Mouse (Mus musculus) stomach, postnatal 0 days (tissue): ENCODE results near the gene Vrk3. TPM values are rescaled to one million over a fixed set of nuclear protein-coding genes. Genes with fewer than 3 reads are reported as not detected.

Source experiments
- ATAC-seq: fragments of 200-750 bp; cut with Nextera tagmentation; 2 replicates; pipeline ENCODE4 v1.8.0; 2017; ENCODE audit not compliant: low FRiP score, low TSS enrichment
- DNase-seq: peaks from one replicate; pipeline ENCODE4 v3.0.0-alpha.2; 2016; ENCODE audit warnings: low spot score
- H3K27ac ChIP-seq: fragments of 300-500 bp; sonication (generic); replicated peaks from 2 replicates; pipeline ENCODE4 v1.5.1; 2014; ENCODE audit warnings: mild to moderate bottlenecking, control low read depth
- H3K27me3 ChIP-seq: fragments of 300-500 bp; sonication (generic); 2 replicates; pipeline ENCODE4 v1.6.1; 2014; ENCODE audit warnings: low read length; ENCODE audit not compliant: control insufficient read depth, insufficient read depth
- H3K36me3 ChIP-seq: fragments of 300-500 bp; sonication (generic); 2 replicates; pipeline ENCODE4 v1.6.1; 2014; ENCODE audit warnings: low read length, mixed read lengths; ENCODE audit not compliant: control insufficient read depth, insufficient read depth
- H3K4me1 ChIP-seq: fragments of 300-500 bp; sonication (generic); replicated peaks from 2 replicates; pipeline ENCODE4 v1.6.1; 2014; ENCODE audit warnings: antibody characterized with exemption; ENCODE audit not compliant: control insufficient read depth, insufficient read depth
- H3K4me2 ChIP-seq: fragments of 300-500 bp; sonication (generic); replicated peaks from 2 replicates; pipeline ENCODE4 v1.6.1; 2014; ENCODE audit warnings: low read depth, mild to moderate bottlenecking, control low read depth, moderate library complexity
- H3K4me3 ChIP-seq: fragments of 300-500 bp; sonication (generic); 2 replicates; pipeline ENCODE4 v1.5.1; 2014; ENCODE audit warnings: low read depth, low read length, control low read depth
- H3K9ac ChIP-seq: fragments of 300-500 bp; sonication (generic); 2 replicates; pipeline ENCODE4 v1.6.1; 2014; ENCODE audit warnings: mild to moderate bottlenecking, low read length, control low read depth, mixed read lengths
- H3K9me3 ChIP-seq: fragments of 300-500 bp; sonication (generic); 2 replicates; pipeline ENCODE4 v1.6.1; 2016; ENCODE audit warnings: low read length; ENCODE audit not compliant: control insufficient read depth
- CTCF ChIP-seq: IDR thresholded peaks from 2 replicates; pipeline ENCODE4 v1.5.1; 2016; ENCODE audit warnings: antibody characterized with exemption, low read depth, mild to moderate bottlenecking, moderate library complexity
- EP300 ChIP-seq: optimal IDR thresholded peaks from 2 replicates; pipeline ENCODE3; 2016; ENCODE audit warnings: antibody characterized with exemption
- WGBS: fragments of 180-500 bp; shearing (Covaris S2); extraction: QIAGEN DNeasy Blood & Tissue Kit; methylation state at CpG from one replicate; pipeline ENCODE4 v1.1.7; 2014; 5-methylcytosine and 5-hydroxymethylcytosine counted together
- polyA plus RNA-seq: library from polyadenylated mRNA; unstranded; fragments of >200 nt; fragmentation: Nextera tagmentation; extraction: Ambion mirVana; gene quantifications from 2 replicates; pipeline ENCODE4 v1.2.1, GENCODE M21; 2015

The Vrk3 gene
- polyA plus RNA-seq, 1 experiment from 2014 or later, result 21.7 TPM

DNA sequence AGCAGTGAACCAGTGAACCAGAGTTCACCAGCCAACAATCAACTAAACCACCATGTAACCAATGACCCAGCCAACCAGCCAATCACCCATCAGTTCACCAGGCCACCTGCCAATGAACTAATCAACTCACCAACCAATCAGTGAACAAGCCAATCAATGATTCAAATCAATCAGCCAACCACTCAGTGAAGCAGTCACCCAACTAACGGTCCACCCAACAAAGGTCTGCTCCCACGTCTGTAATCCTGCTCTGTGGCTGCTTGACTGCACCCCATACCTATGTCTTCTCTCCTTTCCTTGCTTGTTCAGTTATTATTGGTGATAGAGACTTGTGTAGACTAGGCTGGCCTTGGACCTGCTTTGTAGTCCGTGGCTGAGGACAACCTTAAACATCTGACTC, 65.8 kb downstream of the Vrk3 start:
- ATAC-seq, result no peak
- 96% methylated on average over 3 of the region's 3 CpGs for WGBS

DNA sequence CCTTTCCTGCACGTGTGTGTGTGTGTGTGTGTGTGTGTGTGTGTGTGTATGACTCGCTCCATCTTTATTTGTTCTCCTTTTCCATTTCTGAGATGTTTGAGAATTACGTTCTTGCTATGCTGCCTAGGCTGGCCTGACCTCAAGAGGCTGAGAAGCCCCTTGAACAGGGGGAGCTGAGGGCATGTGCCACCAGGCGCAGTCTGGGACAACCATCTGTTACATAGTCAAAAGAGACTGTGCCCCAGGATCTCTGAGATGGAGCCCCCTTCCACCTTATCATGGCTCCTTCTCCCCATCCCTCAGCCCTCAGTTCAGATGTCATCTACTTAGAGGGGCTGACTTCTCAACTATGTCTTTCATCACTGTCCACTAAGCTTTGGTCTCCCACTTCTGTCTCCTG, 66.2 kb downstream of the Vrk3 start:
- TF ChIP-seq CTCF (no peak), EP300 (no peak)
- Histone ChIP-seq H3K36me3 (no peaks in the 10 kb centered on the region), H3K27ac (no peak overlapping the region), H3K4me3 (no peak overlapping the region), H3K9ac (no peak overlapping the region), H3K27me3 (no peaks in the 10 kb centered on the region), H3K9me3 (no peaks in the 10 kb centered on the region), H3K4me1 (peaks cover 16% of the 10 kb centered on the region), H3K4me2 (no peak overlapping the region)
- 84% methylated on average over 4 of the region's 4 CpGs for WGBS
- DNase-seq, result peak; percentile 11
- no peak for ATAC-seq

More for the DNA sequence above, 65.8 kb downstream of the Vrk3 start:
- no peak for DNase-seq
- H3K9me3 ChIP-seq, result no peaks in the 10 kb centered on the region
- no peak overlapping the region for H3K4me2 ChIP-seq
- H3K27me3 ChIP-seq, result no peaks in the 10 kb centered on the region
- peaks cover 16% of the 10 kb centered on the region for H3K4me1 ChIP-seq
- TF ChIP-seq EP300, result no peak
- TF ChIP-seq CTCF, result no peak
- no peak overlapping the region for H3K4me3 ChIP-seq
- no peak overlapping the region for H3K9ac ChIP-seq
- H3K36me3 ChIP-seq, result no peaks in the 10 kb centered on the region
- no peak overlapping the region for H3K27ac ChIP-seq

DNA sequence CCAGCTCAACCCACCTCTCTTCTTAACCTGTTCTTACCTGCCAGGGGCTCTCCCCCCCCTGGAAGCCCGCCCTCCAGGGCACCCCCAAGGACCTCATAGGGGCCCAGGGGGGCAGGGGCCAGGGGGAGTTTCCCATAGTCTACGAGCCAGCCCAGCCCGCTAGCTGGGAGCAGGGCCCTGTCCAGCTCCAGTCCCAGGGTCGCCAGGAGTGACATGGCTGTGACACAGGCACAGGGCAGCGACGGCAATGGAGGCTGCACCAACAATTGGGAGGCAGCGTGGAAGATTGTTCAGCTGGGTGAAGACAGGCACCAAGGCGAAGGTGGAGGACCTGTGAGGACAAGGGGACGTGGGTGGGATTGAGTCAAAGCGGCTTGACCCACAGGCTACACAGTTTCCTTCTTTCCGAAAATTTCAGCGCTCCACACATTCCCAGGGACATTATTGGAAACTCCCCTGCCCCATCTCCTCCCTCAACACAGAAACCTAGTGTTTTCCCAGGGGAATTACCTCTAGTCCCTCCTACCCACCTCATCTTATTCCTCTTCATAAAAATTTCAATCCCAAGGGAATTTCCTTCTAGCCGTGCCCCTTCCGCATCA, 66.8 kb downstream of the Vrk3 start:
- DNase-seq (peak; percentile 21), ATAC-seq (no peak)
- WGBS, result 36% methylated on average over 14 of the region's 14 CpGs
- Histone ChIP-seq H3K4me2 (peak overlapping the region; percentile 80), H3K4me3 (peak overlapping the region; percentile 82), H3K4me1 (peaks cover 16% of the 10 kb centered on the region), H3K9me3 (no peaks in the 10 kb centered on the region), H3K9ac (peak overlapping the region; percentile 48), H3K27me3 (no peaks in the 10 kb centered on the region), H3K36me3 (no peaks in the 10 kb centered on the region), H3K27ac (peak overlapping the region; percentile 98; the same call in 1 of the 2 replicates)
- TF ChIP-seq EP300, result no peak

DNA sequence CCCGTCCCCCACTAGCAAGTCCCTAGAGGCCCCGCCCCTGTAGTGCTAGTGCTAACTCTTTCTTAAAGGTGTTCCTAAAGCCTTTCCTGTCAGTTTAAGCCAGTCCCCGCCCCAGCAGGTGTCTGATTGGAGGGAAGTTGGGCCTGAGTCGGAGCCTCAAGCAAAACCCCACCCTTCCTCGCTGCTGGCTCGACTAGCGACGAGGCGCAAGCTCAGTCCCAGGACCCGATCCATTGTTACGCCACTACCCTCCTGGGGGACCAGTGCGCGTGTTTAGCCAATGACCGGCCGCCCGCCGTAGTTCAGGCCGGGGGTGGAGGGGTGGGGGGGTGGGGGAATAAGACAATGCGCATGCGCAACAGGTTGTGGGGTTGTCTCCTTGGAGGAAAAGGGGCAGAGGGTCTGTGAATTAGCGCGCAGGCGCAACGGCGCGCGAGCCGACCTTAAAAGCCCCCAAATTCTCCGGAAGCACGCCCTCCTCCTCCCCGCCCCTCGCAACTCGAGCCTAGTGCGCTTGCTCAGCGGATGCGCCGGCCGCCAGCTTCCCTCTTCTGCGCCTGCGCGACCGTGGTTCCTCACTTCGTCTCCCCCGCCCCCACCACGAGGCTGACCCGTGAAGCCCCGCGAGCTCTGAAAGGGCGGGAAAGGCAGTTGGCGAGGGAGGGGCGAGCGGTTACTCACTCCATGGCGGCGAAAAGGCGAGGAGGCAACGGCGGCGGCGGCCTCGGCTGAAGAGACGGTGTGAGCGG, 67.7 kb downstream of the Vrk3 start, which contains the start of the genes Nup62 and Il4i1:
TSS of gene Nup62 (plus strand) at position 368 of the 749 bp plus-strand sequence.
TSS of gene Il4i1 (plus strand) at position 667 of the 749 bp plus-strand sequence.
- peak; percentile 24; the same call in 1 of the 2 replicates for TF ChIP-seq CTCF
- no peak for TF ChIP-seq EP300
- DNase-seq, result peak; percentile 98
- ATAC-seq, result peak; percentile 94

DNA sequence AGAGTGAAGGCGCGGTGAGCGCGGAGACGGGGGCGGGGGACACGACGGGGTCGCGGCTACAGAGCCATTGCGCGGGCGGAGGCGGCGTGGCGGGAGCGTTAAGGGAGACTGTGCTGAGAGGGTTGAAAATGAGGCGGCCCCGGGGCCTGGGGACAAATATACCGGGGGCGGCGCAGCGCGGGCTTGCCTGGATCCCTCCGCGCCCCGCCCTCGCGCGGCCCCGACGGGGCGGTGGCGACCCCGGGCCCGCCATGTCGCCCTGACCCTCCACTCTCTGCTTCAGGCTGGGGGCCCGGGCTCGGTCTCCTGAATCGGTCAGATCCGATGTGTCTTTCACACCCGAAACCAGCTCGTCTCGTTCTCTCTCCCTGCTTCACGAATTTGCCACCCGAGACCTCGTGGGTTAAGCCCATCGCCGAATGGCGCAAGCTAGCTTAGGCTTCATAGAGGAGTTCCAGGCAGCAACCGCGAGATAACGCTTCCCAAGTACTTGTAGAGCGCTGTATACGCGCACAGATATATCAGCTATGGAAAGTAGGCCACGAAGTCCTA, 68.3 kb downstream of the Vrk3 start, which contains the start of gene Atf5:
TSS of gene Atf5 (minus strand) at position 189 of the 552 bp plus-strand sequence.
- ATAC-seq (peak; percentile 31), DNase-seq (peak; percentile 73)
- TF ChIP-seq EP300, result no peak
- peaks cover 16% of the 10 kb centered on the region for H3K4me1 ChIP-seq
- peak within 1 kb of the TSS; percentile 80 for H3K4me2 ChIP-seq
- H3K36me3 ChIP-seq, result no peaks in the 10 kb centered on the region
- H3K9ac ChIP-seq, result peak within 1 kb of the TSS; percentile 95
- peak within 1 kb of the TSS; percentile 82 for H3K4me3 ChIP-seq
- no peaks in the 10 kb centered on the region for H3K9me3 ChIP-seq
- H3K27ac ChIP-seq, result peak within 1 kb of the TSS; percentile 98
- no peaks in the 10 kb centered on the region for H3K27me3 ChIP-seq
- under 1% methylated on average over 45 of the region's 57 CpGs for WGBS

More for the DNA sequence above, 67.7 kb downstream of the Vrk3 start, which contains the start of the genes Nup62 and Il4i1:
- Histone ChIP-seq H3K4me1 (peaks cover 16% of the 10 kb centered on the region), H3K9ac (peak within 1 kb of the TSS; percentile 95), H3K27ac (peak within 1 kb of the TSS; percentile 98), H3K4me3 (peak within 1 kb of the TSS; percentile 82), H3K9me3 (no peaks in the 10 kb centered on the region), H3K4me2 (peak within 1 kb of the TSS; percentile 80), H3K27me3 (no peaks in the 10 kb centered on the region), H3K36me3 (no peaks in the 10 kb centered on the region)
- 0% methylated on average over 60 of the region's 62 CpGs for WGBS
